Mouse (Mus musculus): ENCODE results near the gene Trim61.

The Trim61 gene

GRCm38 (mm10) chr8:65018423-65018822 is at the start of gene Trim61, which contains the start of gene Trim60:
TSS of gene Trim61 (minus strand) at chr8:65018523.
TSS of gene Trim60 (minus strand) at chr8:65018584.
- DNase-seq: no peak

GRCm38 (mm10) chr8:65067694-65068472 is 49.6 kb upstream of the Trim61 start:
- no peak for DNase-seq

GRCm38 (mm10) chr8:65067031-65067430 is 48.7 kb upstream of the Trim61 start:
- DNase-seq: no peak

GRCm38 (mm10) chr8:65065622-65066021 is 47.3 kb upstream of the Trim61 start:
- no peak for DNase-seq

- DNase-seq: no peak
These were observed 45.7 kb upstream of the Trim61 start for GRCm38 (mm10) chr8:65064071-65064470.

GRCm38 (mm10) chr8:65062195-65062594 is 43.9 kb upstream of the Trim61 start:
- DNase-seq: no peak

- DNase-seq: no peak
These were observed 38.4 kb upstream of the Trim61 start for GRCm38 (mm10) chr8:65056722-65057121.

- no peak for DNase-seq
These were observed 35.6 kb upstream of the Trim61 start for GRCm38 (mm10) chr8:65053968-65054367.

- no peak for DNase-seq
These were observed 35.2 kb upstream of the Trim61 start for GRCm38 (mm10) chr8:65053554-65053953.

GRCm38 (mm10) chr8:65047801-65048200 is 29.5 kb upstream of the Trim61 start:
- no peak for DNase-seq

- DNase-seq: no peak
These were observed 28.9 kb upstream of the Trim61 start for GRCm38 (mm10) chr8:65047193-65047592.

- no peak for DNase-seq
These were observed 28.2 kb upstream of the Trim61 start for GRCm38 (mm10) chr8:65046565-65046964.

GRCm38 (mm10) chr8:65037117-65037533 is 18.8 kb upstream of the Trim61 start, which contains the start of gene Apela:
TSS of gene Apela (minus strand) at chr8:65037336.
- peak; percentile 61 to 70 for DNase-seq

- DNase-seq: no peak
These were observed 15.8 kb upstream of the Trim61 start for GRCm38 (mm10) chr8:65034136-65034535.

- no peak for DNase-seq
These were observed 14.7 kb upstream of the Trim61 start for GRCm38 (mm10) chr8:65033056-65033455.

GRCm38 (mm10) chr8:65032107-65032506 is 13.8 kb upstream of the Trim61 start:
- no peak for DNase-seq

- DNase-seq: no peak
These were observed 12.6 kb upstream of the Trim61 start for GRCm38 (mm10) chr8:65030735-65031485.

GRCm38 (mm10) chr8:65029776-65030175 is 11.5 kb upstream of the Trim61 start:
- peak in 1 of 2 experiments; percentile 35 for DNase-seq

- DNase-seq: no peak
These were observed 10.8 kb upstream of the Trim61 start for GRCm38 (mm10) chr8:65028959-65029686.

- peak; percentile 65 to 88 for DNase-seq
These were observed 4.2 kb upstream of the Trim61 start for GRCm38 (mm10) chr8:65022485-65022884.

- DNase-seq: peak; percentile 11 to 29
These were observed 10.7 kb downstream of the Trim61 start for GRCm38 (mm10) chr8:65007616-65008015.

GRCm38 (mm10) chr8:64998806-64999365 is 19.4 kb downstream of the Trim61 start:
- DNase-seq: no peak

GRCm38 (mm10) chr8:64987731-64988130 is 30.6 kb downstream of the Trim61 start, which contains the start of gene Trim75:
TSS of gene Trim75 (minus strand) at chr8:64987831.
- no peak for DNase-seq

All from kidney, postnatal 36 days (tissue).